Mouse (Mus musculus) forebrain, embryonic 15.5 days (tissue): ENCODE results near the gene Gm13757. TPM values are rescaled to one million over a fixed set of nuclear protein-coding genes. Genes with fewer than 3 reads are reported as not detected.
"Not testable (repeated sequence)": the region's sequence is repeated elsewhere in the genome, so short reads cannot be mapped to it uniquely, and the experiment has no call there.

ENCODE experiments used
- ATAC-seq: fragments of 200-750 bp; cut with Nextera tagmentation; replicated peaks from 2 replicates; pipeline ENCODE4 v1.8.0; 2017; ENCODE audit warnings: mild to moderate bottlenecking, moderate TSS enrichment, moderate library complexity
- H3K27ac ChIP-seq: fragments of 300-500 bp; sonication (generic); replicated peaks from 2 replicates; pipeline ENCODE4 v1.5.1; 2015; ENCODE audit warnings: mild to moderate bottlenecking, inconsistent platforms
- H3K27me3 ChIP-seq: fragments of 300-500 bp; sonication (generic); 2 replicates; pipeline ENCODE4 v1.6.1; 2015; ENCODE audit warnings: inconsistent platforms
- H3K36me3 ChIP-seq: fragments of 300-500 bp; sonication (generic); 2 replicates; pipeline ENCODE4 v1.6.1; 2015; ENCODE audit warnings: mild to moderate bottlenecking, inconsistent platforms
- H3K4me1 ChIP-seq: fragments of 300-500 bp; sonication (generic); 2 replicates; pipeline ENCODE4 v1.6.1; 2015; ENCODE audit warnings: inconsistent platforms
- H3K4me2 ChIP-seq: fragments of 300-500 bp; sonication (generic); replicated peaks from 2 replicates; pipeline ENCODE4 v1.6.1; 2015; ENCODE audit warnings: mild to moderate bottlenecking, inconsistent platforms
- H3K4me3 ChIP-seq: fragments of 300-500 bp; sonication (generic); 2 replicates; pipeline ENCODE4 v1.5.1; 2015; ENCODE audit warnings: mild to moderate bottlenecking, inconsistent platforms
- H3K9ac ChIP-seq: fragments of 300-500 bp; sonication (generic); replicated peaks from 2 replicates; pipeline ENCODE4 v1.6.1; 2015; ENCODE audit warnings: mild to moderate bottlenecking, inconsistent platforms
- H3K9me3 ChIP-seq: fragments of 300-500 bp; sonication (generic); 2 replicates; pipeline ENCODE4 v1.6.1; 2016; ENCODE audit warnings: inconsistent platforms
- WGBS: fragments of 180-500 bp; shearing (Covaris S2); methylation state at CpG from one replicate; pipeline ENCODE4 v1.1.7; 2015; ENCODE audit warnings: mixed read lengths; 5-methylcytosine and 5-hydroxymethylcytosine counted together
- polyA plus RNA-seq: library from polyadenylated mRNA; unstranded; fragments of >200 nt; fragmentation: Nextera tagmentation; extraction: Ambion mirVana; gene quantifications from 2 replicates; pipeline ENCODE4 v1.2.1, GENCODE M21; 2015

Gm13757 gene
- not detected in 2 replicates for polyA plus RNA-seq

DNA sequence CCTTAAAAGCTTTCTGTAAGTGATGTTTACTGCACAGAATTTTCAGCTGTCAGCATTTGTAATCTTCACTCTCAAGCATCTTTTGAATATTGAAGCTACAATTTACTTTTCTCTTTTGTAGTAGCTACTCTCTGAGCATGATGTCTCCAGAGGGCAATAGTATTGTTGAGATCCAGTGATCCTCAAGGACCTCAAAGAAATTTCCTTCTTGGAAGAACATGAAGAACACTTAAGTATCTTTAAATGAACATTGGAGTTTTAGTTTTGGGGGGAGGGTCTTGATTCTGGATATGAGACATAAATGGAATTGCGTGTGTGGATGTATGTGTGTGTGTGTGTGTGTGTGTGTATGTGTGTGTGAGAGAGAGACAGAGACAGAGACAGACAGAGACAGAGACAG is at the start of gene Gm13757:
Gene Gm13757 (minus strand): TSS at position 101 of the 400 bp plus-strand sequence.
- no peak within 1 kb of the TSS for H3K9ac ChIP-seq
- H3K4me2 ChIP-seq: no peak within 1 kb of the TSS
- H3K4me3 ChIP-seq: no peak within 1 kb of the TSS
- H3K9me3 ChIP-seq: no peaks in the 10 kb centered on the region
- H3K36me3 ChIP-seq: no peaks in the 10 kb centered on the region
- ATAC-seq: no peak
- no peaks in the 10 kb centered on the region for H3K4me1 ChIP-seq
- no peaks in the 10 kb centered on the region for H3K27me3 ChIP-seq
- no peak within 1 kb of the TSS for H3K27ac ChIP-seq
- WGBS: 95% methylated on average over 1 of the region's 1 CpGs

DNA sequence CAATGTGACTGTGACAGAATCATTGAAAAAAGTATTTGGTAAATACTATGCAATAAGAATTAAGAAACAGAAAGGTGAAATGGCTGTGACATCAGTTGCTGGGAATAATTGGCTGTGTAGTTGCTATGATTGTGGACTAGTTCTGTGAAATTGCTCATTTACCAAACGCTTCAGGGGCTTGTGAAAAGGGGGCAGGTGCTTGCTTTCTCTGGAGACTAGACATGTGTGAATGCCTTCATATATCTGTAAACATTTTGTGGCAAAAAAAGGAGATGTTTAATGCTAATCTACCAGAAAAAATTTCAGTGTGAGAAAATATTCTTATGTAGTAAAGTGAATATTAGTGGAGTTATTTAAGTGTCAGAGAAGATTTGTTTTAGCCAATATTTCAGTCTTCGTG is 44.1 kb upstream of the Gm13757 start, which contains the start of gene Olfr1185-ps1:
Gene Olfr1185-ps1 (plus strand): TSS at position 301 of the 400 bp plus-strand sequence.
- ATAC-seq: no peak
- 64% methylated on average over 2 of the region's 2 CpGs for WGBS
- H3K4me1 ChIP-seq: no peaks in the 10 kb centered on the region
- H3K27ac ChIP-seq: no peak within 1 kb of the TSS
- H3K4me3 ChIP-seq: no peak within 1 kb of the TSS
- no peak within 1 kb of the TSS for H3K4me2 ChIP-seq
- H3K36me3 ChIP-seq: no peaks in the 10 kb centered on the region
- no peaks in the 10 kb centered on the region for H3K9me3 ChIP-seq
- H3K27me3 ChIP-seq: no peaks in the 10 kb centered on the region
- H3K9ac ChIP-seq: no peak within 1 kb of the TSS

DNA sequence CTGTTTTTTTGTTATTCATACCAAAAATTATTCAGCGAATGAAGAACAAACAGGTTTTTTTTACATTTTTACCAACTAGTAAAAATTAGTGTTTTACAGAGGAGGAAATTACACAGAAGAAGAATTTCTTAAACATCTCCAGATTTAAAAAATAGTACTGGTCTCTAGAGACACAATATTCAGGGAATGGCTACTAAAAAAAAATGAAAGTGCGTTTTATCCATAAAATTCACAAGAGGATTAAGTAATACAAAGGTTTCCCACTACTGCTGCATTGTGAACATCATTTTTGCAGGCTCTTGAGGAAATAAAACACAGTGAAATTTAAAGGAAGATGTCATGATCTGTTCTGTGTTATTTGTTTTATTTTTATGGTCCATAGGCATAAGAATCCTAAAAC is 34.4 kb upstream of the Gm13757 start, which contains the start of gene Olfr1184:
Gene Olfr1184 (plus strand): TSS at position 301 of the 400 bp plus-strand sequence.
- no peak for ATAC-seq
- no peak within 1 kb of the TSS for H3K4me3 ChIP-seq
- WGBS: 94% methylated on average over 2 of the region's 2 CpGs
- no peak within 1 kb of the TSS for H3K9ac ChIP-seq
- no peaks in the 10 kb centered on the region for H3K36me3 ChIP-seq
- no peak within 1 kb of the TSS for H3K4me2 ChIP-seq
- no peak within 1 kb of the TSS for H3K27ac ChIP-seq
- no peaks in the 10 kb centered on the region for H3K4me1 ChIP-seq
- H3K9me3 ChIP-seq: no peaks in the 10 kb centered on the region
- no peaks in the 10 kb centered on the region for H3K27me3 ChIP-seq

DNA sequence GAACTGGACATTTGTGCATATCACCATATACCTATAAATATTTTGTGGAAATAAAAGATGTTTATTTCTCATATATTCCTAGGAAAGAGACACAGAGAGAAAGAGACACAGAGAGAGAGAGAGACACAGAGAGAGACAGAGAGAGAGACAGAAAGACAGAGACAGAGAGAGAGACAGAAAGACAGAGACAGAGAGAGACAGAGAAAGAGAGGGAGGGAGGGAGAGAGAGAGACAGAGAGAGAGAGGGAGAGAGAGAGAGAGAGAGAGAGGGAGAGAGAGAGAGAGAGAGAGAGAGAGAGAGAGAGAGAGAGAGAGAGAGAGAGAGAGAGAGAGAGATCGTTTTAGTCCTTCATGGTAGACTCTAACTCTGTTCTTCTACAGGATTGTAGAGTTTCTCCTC is 5.6 kb upstream of the Gm13757 start, which contains the start of gene Olfr1183:
Gene Olfr1183 (plus strand): TSS at position 301 of the 400 bp plus-strand sequence.
- not testable (repeated sequence) for H3K36me3 ChIP-seq, H3K27me3 ChIP-seq, H3K4me2 ChIP-seq, H3K9ac ChIP-seq, ATAC-seq, H3K4me1 ChIP-seq, H3K9me3 ChIP-seq, H3K27ac ChIP-seq, H3K4me3 ChIP-seq
- 71% methylated on average over 1 of the region's 1 CpGs for WGBS

DNA sequence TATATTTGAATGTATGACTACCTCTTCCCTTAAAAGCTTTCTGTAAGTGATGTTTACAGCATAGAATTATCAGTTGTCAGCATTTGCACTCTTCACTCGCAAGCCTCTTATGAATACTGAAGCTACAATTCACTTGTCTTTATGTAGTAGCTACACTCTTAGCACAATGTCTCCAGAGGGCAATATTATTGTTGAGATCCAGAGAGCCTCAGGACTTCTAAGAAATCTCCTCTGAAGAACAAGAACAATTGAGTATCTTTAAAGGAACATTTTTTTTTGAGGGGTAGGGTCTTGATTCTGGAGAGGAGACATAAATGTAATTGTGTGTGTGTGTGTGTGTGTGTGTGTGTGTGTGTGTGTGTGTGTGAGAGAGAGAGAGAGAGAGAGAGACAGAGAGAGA is 22.9 kb downstream of the Gm13757 start, which contains the start of gene Olfr1181:
Gene Olfr1181 (minus strand): TSS at position 101 of the 400 bp plus-strand sequence.
- Histone ChIP-seq H3K27ac (no peak within 1 kb of the TSS), H3K4me1 (no peaks in the 10 kb centered on the region), H3K9me3 (no peaks in the 10 kb centered on the region), H3K36me3 (no peaks in the 10 kb centered on the region), H3K9ac (no peak within 1 kb of the TSS), H3K27me3 (no peaks in the 10 kb centered on the region), H3K4me2 (no peak within 1 kb of the TSS), H3K4me3 (no peak within 1 kb of the TSS)
- WGBS: 91% methylated on average over 1 of the region's 1 CpGs
- ATAC-seq: no peak

DNA sequence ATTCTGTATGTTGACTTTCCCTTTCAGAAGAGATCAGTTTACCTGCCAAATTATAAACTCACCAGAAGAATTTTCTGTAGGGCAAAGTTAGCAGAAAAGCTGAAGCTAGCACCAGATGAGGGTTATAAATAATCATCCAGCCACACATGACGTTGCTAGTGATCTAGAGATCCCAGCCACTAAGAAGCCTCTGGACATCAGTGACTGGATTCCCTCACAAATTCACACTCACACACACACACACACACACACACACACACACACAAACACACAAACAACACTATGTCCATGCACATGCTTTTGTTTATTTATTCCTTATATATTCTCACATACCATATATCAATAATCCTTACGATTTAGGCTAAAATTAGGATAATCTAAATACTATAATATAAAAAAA is 29.9 kb downstream of the Gm13757 start, which contains the start of gene Olfr1180:
Gene Olfr1180 (minus strand): TSS at position 101 of the 400 bp plus-strand sequence.
- WGBS: 83% methylated on average over 2 of the region's 2 CpGs
- Histone ChIP-seq H3K9ac (no peak within 1 kb of the TSS), H3K9me3 (no peaks in the 10 kb centered on the region), H3K4me2 (no peak within 1 kb of the TSS), H3K27me3 (no peaks in the 10 kb centered on the region), H3K4me3 (no peak within 1 kb of the TSS), H3K36me3 (no peaks in the 10 kb centered on the region), H3K4me1 (no peaks in the 10 kb centered on the region), H3K27ac (no peak within 1 kb of the TSS)
- ATAC-seq: no peak

DNA sequence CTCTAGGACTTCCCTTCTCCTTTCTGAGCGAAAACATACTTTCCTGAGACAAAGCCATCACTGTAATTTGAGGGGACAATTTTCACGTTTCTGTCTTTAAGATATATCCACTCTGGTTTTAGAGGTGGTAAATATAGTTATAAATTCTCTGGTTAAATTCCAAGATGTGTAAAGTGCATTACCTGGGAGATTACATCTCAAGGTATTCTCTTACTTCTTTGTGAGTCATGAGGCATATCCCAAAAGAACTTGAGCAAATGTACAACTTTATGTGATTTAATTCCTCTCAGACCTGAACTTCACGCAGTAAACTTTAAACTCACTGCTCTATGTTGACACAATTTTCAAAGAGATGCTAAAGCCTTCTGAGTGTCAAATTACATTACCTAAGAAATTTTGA is 42.6 kb downstream of the Gm13757 start, which contains the start of gene Olfr1179:
Gene Olfr1179 (minus strand): TSS at position 101 of the 400 bp plus-strand sequence.
- Histone ChIP-seq H3K9me3 (no peaks in the 10 kb centered on the region), H3K4me1 (no peaks in the 10 kb centered on the region), H3K27me3 (no peaks in the 10 kb centered on the region), H3K36me3 (no peaks in the 10 kb centered on the region), H3K9ac (no peak within 1 kb of the TSS), H3K27ac (no peak within 1 kb of the TSS), H3K4me2 (no peak within 1 kb of the TSS), H3K4me3 (no peak within 1 kb of the TSS)
- ATAC-seq: no peak
- WGBS: 84% methylated on average over 3 of the region's 3 CpGs

Other genes with a start within 250 kb of the Gm13757 start
- gene Olfr1170, start 220.8 kb downstream of the Gm13757 start, polyA plus RNA-seq: not detected in 2 replicates
- not detected in 2 replicates for gene Olfr1173, start 169.3 kb downstream of the Gm13757 start, polyA plus RNA-seq
- gene Olfr1174-ps, start 134.0 kb downstream of the Gm13757 start, polyA plus RNA-seq: not detected in 2 replicates
- not detected in 2 replicates for gene Olfr1175-ps, start 121.9 kb downstream of the Gm13757 start, polyA plus RNA-seq
- not detected in 2 replicates for gene Olfr1176, start 112.4 kb downstream of the Gm13757 start, polyA plus RNA-seq
- not detected in 2 replicates for gene Olfr1177-ps, start 102.6 kb downstream of the Gm13757 start, polyA plus RNA-seq
- gene Olfr1178, start 62.1 kb downstream of the Gm13757 start, polyA plus RNA-seq: not detected in 2 replicates
- gene Olfr1179, start 42.7 kb downstream of the Gm13757 start, polyA plus RNA-seq: not detected in 2 replicates
- not detected in 2 replicates for gene Olfr1180, start 30.0 kb downstream of the Gm13757 start, polyA plus RNA-seq
- not detected in 2 replicates for gene Olfr1181, start 23.0 kb downstream of the Gm13757 start, polyA plus RNA-seq
- gene Olfr1183, start 5.7 kb upstream of the Gm13757 start, polyA plus RNA-seq: not detected in 2 replicates
- not detected in 2 replicates for gene Olfr1184, start 34.5 kb upstream of the Gm13757 start, polyA plus RNA-seq
- gene Olfr1185-ps1, start 44.2 kb upstream of the Gm13757 start, polyA plus RNA-seq: not detected in 2 replicates
- gene Olfr1186, start 69.4 kb upstream of the Gm13757 start, polyA plus RNA-seq: not detected in 2 replicates
- gene Olfr1188, start 107.8 kb upstream of the Gm13757 start, polyA plus RNA-seq: not detected in 2 replicates
- not detected in 2 replicates for gene Olfr1189, start 137.3 kb upstream of the Gm13757 start, polyA plus RNA-seq
- gene Olfr1191-ps1, start 191.4 kb upstream of the Gm13757 start, polyA plus RNA-seq: not detected in 2 replicates
- not detected in 2 replicates for gene Olfr1192-ps1, start 199.4 kb upstream of the Gm13757 start, polyA plus RNA-seq
- not detected in 2 replicates for gene Olfr1193, start 226.5 kb upstream of the Gm13757 start, polyA plus RNA-seq
- gene Olfr1195, start 240.1 kb upstream of the Gm13757 start, polyA plus RNA-seq: not detected in 2 replicates